Mouse (Mus musculus) heart, postnatal 25 days (tissue): ENCODE measurements around the gene Aamp. TPM values are rescaled to one million over a fixed set of nuclear protein-coding genes. Genes with fewer than 3 reads are reported as not detected.

ENCODE experiments used
- DNase-seq: peaks from one replicate; pipeline ENCODE4 v3.0.0; 2022; ENCODE audit warnings: low spot score
- intact Hi-C: fragments of 180-260 bp; cut with DNase I; formaldehyde crosslinking; loops from one replicate; pipeline ENCODE4 v1.15.1; 2025
- total RNA-seq, 2 experiments: library from RNA; stranded (reverse); gene quantifications; 2 replicates each; pipeline ENCODE4 v1.2.3; 2021

The Aamp gene
- total RNA-seq, 2 experiments from 2014 or later, result 87.5 to 94.8 TPM

DNA sequence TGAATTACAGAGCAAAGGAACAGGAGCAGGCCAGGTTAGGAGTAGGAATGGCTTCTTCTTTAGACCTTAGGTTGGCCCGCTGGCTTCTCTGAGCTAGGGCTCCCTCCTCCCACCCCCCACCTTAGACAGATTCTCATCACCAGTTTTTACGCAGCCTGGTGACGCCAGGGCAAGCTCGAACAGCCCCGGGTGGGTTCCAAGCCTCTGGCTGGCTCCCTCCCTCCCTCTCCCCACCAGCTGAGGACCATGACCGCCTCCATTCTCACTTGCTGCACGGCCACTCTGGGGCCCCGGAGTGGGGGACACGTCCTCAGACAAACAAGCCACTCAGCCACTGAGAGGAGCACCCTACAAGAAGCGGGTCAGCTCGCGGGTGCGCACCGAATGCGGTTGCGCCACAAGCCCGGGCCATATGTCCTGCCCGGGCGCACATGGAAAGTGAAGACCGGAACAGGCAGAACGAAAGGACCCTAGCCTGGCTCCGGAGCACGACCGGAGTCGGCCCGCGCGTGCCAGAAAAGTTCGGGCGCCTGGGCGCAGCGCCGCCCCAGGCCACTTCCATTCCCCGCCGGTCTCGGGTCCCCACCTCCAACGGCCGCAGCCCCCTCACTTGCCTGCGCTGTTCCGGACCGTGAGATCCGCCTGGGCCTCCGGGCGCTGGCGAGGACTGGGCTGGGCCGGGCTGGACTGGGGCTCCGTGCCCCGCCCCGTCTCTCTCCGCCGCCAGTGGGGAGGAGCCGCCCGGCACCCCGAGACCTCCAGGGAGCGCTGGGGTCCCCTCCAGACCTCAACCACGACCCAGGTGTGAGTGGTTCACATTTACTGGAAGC lies 19.2 kb upstream of the Aamp start:
- intact Hi-C loops, result no loop called here
- peak; percentile 83 for DNase-seq

DNA sequence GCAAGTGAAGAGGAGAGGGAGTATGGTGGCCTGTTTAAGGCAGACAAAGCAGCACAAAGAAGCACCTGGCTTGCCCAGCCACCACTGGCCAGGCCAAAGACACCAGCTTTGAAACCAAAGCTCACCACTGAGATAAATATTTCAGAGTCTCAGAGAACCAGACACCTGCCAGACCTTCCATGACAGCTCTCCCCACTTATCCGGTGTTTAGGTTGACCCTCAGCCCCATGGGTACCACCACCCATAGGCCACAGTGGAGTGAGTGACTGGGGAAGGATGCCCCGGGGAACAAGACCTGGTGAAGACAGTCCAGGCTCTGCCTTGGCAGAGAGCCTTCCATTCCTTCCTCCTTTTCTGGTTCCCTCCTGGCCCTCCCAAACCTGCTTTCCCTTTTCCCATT lies 18.3 kb upstream of the Aamp start:
- DNase-seq, result no peak
- intact Hi-C loops, result loop anchor here (1.0 kb wide), 1 partner anchor 15 kb away; no protein-coding TSS in a partner anchor

DNA sequence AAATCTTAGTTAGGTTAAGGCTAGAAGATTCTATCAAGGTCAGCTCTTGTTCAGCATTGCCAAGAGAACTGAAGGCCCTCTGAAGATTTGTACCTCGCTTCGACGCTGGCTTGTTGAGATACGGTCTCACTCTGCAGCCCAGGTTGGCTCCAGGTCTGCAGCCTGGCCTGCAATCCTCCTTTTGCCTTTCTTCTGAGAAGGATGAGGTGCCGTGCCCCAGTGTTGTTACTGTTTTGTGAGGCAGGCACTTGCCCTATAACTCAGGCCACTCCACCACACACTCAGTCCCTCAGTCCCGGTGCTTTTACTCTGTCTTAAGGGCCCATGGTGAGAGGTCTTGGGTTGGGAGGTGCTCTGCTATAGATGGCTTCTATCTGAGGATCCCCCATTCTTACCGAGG lies 17.7 kb upstream of the Aamp start:
- intact Hi-C loops, result loop anchor here (1.0 kb wide), 1 partner anchor 14 kb away; no protein-coding TSS in a partner anchor
- DNase-seq, result no peak

- intact Hi-C loops, result no loop called here
- no peak for DNase-seq
Measured at GRCm38 (mm10) chr1:74300347-74301110, 16.0 kb upstream of the Aamp start.

- intact Hi-C loops, result no loop called here
- DNase-seq, result no peak
Measured at GRCm38 (mm10) chr1:74298996-74299395, 14.5 kb upstream of the Aamp start.

- intact Hi-C loops, result no loop called here
- DNase-seq, result no peak
Measured at GRCm38 (mm10) chr1:74298157-74298750, 13.7 kb upstream of the Aamp start.

GRCm38 (mm10) chr1:74297269-74297668 lies 12.7 kb upstream of the Aamp start:
- intact Hi-C loops, result no loop called here
- DNase-seq, result peak; percentile 66

- no peak for DNase-seq
- intact Hi-C loops, result no loop called here
Measured at GRCm38 (mm10) chr1:74296477-74296876, 11.9 kb upstream of the Aamp start.

DNA sequence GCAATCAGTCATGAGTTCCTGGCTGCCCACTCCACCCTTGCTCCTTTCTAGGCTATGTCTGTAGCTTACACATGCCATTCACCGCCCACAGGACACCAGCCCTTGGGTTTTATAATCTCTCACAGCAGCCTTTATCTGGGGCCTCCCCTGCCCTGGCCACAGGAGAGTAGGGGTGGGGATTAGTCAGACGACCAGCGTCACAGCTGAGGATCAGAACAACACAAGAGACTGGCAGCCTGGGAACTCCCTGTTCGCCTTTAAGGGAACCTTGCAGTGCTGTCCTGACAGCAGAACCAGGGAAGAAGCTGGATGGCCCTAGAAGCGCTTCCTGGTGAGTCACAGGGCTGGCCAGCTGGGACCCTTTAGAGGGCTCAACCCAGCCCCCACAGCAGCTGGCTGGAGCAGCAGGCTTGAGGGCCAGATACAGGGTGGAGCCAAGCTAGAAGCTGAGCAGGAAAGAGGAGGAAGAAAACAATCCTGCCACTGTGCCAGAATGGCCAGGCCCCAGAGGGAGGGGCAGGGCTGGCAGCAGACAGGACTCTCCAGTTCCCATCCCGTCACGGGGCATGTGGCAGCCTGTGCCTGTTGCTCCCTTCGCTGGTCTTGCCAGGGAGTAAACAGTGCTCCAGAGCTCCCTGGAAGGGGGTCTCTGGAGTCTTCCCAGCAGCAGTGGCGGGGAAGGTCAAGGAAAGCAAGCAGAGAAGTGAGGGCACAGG lies 11.1 kb upstream of the Aamp start:
- intact Hi-C loops, result no loop called here
- DNase-seq, result peak; percentile 95

DNA sequence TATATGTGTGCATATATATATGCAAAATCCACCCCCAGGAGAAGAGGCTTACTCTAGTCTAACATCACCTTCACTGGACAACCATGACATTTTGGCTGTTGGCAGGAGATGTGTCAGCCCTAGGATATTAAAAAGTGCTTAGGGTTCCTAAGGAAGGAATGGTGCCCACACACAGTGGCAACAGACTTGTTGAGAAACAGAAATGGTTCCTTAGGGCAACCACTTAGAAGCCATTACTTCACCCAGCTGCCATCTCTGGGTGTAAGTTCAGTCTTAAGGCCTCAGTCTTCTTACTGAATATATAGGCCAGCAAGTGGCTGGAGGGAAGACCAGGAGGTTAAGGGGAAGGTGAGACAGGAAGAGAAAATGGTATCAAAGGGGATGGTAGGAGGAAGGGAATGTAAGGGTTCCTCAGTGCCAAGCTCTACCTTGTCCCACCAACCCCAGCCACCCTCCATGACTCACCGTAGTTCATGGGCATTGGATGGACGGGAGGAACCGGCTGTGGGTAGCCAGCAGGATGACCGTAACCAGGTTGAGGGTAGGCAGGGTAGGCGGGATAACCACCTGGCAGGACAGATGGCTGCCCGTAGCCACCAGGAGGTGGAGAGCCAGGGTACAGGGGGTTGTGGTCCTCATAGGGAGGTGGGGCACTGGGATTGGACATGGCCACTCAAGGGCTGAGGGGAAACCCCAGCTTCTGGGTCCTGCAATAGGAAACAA lies 10.4 kb upstream of the Aamp start:
- intact Hi-C loops, result no loop called here
- no peak for DNase-seq

- DNase-seq, result no peak
- intact Hi-C loops, result no loop called here
Measured at GRCm38 (mm10) chr1:74294090-74294643, 9.6 kb upstream of the Aamp start.

- intact Hi-C loops, result no loop called here
Measured at GRCm38 (mm10) chr1:74293306-74293960, 8.9 kb upstream of the Aamp start.

GRCm38 (mm10) chr1:74292331-74293020 lies 7.9 kb upstream of the Aamp start:
- no peak for DNase-seq
- intact Hi-C loops, result no loop called here

More at GRCm38 (mm10) chr1:74293306-74293960, 8.9 kb upstream of the Aamp start:
- no peak for DNase-seq

DNA sequence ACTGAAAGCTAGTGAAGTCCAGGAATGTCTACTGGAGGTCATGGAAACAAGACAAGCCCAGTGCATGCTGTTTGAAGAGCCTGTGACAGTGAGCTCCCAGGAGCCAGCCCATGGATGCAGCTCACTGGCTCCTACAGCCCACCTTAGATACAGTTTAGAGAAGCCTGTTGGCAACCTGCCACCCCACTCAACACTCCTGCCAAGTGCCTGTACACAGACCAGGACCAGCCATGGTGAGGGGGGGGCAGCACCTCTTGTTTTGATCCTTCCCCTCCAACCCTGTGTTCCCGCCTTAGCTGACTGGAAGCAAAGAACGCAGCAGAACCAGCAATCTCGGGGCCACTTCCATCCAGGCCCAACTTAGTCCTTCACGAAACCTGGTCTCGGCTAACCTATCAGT lies 5.6 kb upstream of the Aamp start:
- DNase-seq, result no peak
- intact Hi-C loops, result no loop called here

DNA sequence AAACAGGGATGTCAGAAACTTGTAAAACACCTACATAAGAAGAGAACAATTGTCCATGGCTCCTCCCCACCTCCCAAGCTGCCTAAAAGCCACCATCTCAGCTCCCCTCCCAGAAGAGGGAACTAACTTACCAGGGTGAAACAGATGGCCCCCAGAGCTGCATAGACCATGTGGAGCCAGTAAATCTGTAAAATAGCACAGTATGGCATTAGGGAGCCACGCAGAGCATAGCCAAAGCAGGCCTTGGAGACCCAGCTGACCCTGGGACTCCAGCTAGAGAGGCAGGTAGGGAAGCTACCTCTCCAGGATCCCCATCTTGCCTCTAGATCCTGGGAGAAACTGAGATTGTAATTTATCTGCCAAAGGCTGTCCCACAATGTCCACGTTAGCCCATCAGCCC lies 5.2 kb upstream of the Aamp start:
- no peak for DNase-seq
- intact Hi-C loops, result loop anchor here (5.0 kb wide), 1 partner anchor 163 kb away; no protein-coding TSS in a partner anchor

DNA sequence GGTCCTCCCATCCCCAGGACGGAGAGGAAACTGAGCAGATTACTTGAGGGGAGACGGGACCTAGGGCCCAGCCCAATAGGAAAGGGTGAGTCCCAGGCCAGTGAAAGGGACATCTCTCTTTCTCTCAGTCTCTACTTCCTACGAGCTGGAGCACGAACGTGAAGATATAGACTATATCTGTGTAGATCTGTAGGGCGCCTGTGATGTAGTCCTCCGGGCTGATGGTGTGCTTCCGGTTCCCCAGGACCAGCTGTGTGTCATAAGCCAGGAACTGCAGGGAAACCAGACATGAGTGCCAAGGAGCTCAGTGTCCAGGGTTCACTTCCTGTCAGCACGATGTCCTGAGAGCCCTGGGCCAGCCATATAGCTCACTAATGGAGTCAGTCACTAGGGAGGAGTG lies 4.7 kb upstream of the Aamp start:
- intact Hi-C loops, result loop anchor here (5.0 kb wide), 1 partner anchor 163 kb away; no protein-coding TSS in a partner anchor
- DNase-seq, result no peak

DNA sequence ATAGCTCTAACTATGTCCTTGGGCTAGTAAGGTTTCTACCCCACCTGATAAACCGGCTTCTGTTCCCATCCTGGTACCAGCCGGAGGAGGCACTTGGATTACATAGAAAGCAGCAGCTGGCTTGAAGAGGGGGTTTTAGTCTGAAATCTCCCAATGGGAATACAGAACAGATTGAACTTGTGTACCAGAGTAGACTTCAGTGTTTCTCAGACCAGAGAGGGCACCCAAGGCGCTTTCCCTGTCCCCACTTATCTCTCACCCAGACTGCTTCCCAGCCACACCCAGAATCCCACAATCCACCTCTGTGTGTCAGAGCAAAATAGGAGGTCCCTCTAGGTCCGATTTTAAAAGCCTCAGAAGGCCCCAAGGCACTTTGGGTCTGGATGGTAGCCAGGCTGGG lies 3.8 kb upstream of the Aamp start:
- DNase-seq, result no peak
- intact Hi-C loops, result loop anchor here (1.0 to 5.0 kb wide), 2 partner anchors 14 to 164 kb away; no protein-coding TSS in a partner anchor
